In genomic region chr11:105021071-105021470, GRCm38 (mm10) we compare ENCODE assay signal across 9 mouse cellular contexts. TPM values are rescaled to one million over a fixed set of nuclear protein-coding genes. Genes with fewer than 3 reads are reported as not detected.
DNase-seq lines count a peak whose midpoint lies in the region; ATAC-seq lines count a peak whose summit lies in the region.
"Had no signal": no experiment of that assay in that cellular context is flagged by ENCODE, and none has a peak within 500 bp of the region (broad histone marks: within the 10 kb centered on the region; RNA-seq: fewer than 3 reads in every experiment).

No protein-coding gene starts in this region.

- peak; percentile 2 to 23 for DNase-seq in adrenal gland, adult 18-20 months (ENCODE audit: low spot score in 2 of 2)
- no peak for DNase-seq in adrenal gland, postnatal 4 days (ENCODE audit: low spot score in 2 of 2)
- DNase-seq in left cerebral cortex, postnatal 4 days: peak; percentile 7
- no peak for DNase-seq in left cerebral cortex, adult 9 months (ENCODE audit: low spot score in 2 of 2)
- DNase-seq in c-Kit-positive CD71-negative TER-119-negative erythroid progenitor cells, embryonic 14.5 days (ENCODE audit: low read depth): peak; percentile 34
- no peak for DNase-seq in gastrocnemius, adult 8-10 months (ENCODE audit: low spot score in 2 of 2)
- no peak for DNase-seq in cerebellum, adult 8-10 months

- peak; percentile 87 for ATAC-seq in megakaryocyte-erythroid progenitor cell, adult 5-6 weeks (replicated peaks; ENCODE audit: low FRiP score, low TSS enrichment, poor library complexity, severe bottlenecking)
- ATAC-seq: forebrain, embryonic 14.5 days had no signal

- intact Hi-C loops in left cerebral cortex, postnatal 4 days (cut with DNase I): no loop called here

RNA-seq across cellular contexts. Expression of gene Efcab3, which starts 42.3 kb away (rescaled TPM):
- total RNA-seq in adrenal gland, adult 18-20 months (2021): not detected
- total RNA-seq in adrenal gland, postnatal 4 days (2021): 1 to 10 TPM; 1.3 to 1.4 TPM
- total RNA-seq in left cerebral cortex, postnatal 4 days (2021): under 1 TPM; 0.48 to 0.98 TPM
- not detected in 2 replicates for total RNA-seq in megakaryocyte-erythroid progenitor cell, adult 5-6 weeks (2014; fragmentation: Nextera tagmentation)
- not detected in 2 replicates for total RNA-seq in megakaryocyte-erythroid progenitor cell, adult 5-6 weeks (2017)
- total RNA-seq in gastrocnemius, adult 8-10 months (2022): not detected

Comparison
In these comparisons a context has a peak if more than half of its experiments do, and no peak if none do; other contexts are left out.
1. DNase-seq: peak in adrenal gland, adult 18-20 months (2 of 2), left cerebral cortex, postnatal 4 days (single experiment) and c-Kit-positive CD71-negative TER-119-negative erythroid progenitor cells, embryonic 14.5 days (single experiment); none in adrenal gland, postnatal 4 days (0 of 2), left cerebral cortex, adult 9 months (0 of 2), gastrocnemius, adult 8-10 months (0 of 2) and cerebellum, adult 8-10 months (single experiment).